Mouse (Mus musculus) spleen, adult 2 months (tissue): ENCODE measurements around the gene Pecam1.

Experiments
- CTCF ChIP-seq: fragments of 200-500 bp; IDR thresholded peaks from 2 replicates; pipeline ENCODE4 v1.5.1; 2011; ENCODE audit warnings: mild to moderate bottlenecking, inconsistent platforms; ENCODE audit not compliant: insufficient read depth, insufficient read length, insufficient replicate concordance; ENCODE audit errors: extremely low read depth
- POLR2A ChIP-seq: fragments of 200-500 bp; IDR thresholded peaks from 2 replicates; pipeline ENCODE4 v1.6.1; 2011; ENCODE audit warnings: low read depth, low read length, inconsistent platforms

- TF ChIP-seq POLR2A, result no peak
- TF ChIP-seq CTCF, result no peak
Measured at GRCm38 (mm10) chr11:106664691-106665090, 85.7 kb downstream of the Pecam1 start.
